Mouse (Mus musculus): ENCODE measurements around the gene Tcaf2. TPM values are rescaled to one million over a fixed set of nuclear protein-coding genes. Genes with fewer than 3 reads are reported as not detected.

Gene Tcaf2
- total RNA-seq, 2 experiments from 2014 or later: 0.46 to 0.83 TPM

DNA sequence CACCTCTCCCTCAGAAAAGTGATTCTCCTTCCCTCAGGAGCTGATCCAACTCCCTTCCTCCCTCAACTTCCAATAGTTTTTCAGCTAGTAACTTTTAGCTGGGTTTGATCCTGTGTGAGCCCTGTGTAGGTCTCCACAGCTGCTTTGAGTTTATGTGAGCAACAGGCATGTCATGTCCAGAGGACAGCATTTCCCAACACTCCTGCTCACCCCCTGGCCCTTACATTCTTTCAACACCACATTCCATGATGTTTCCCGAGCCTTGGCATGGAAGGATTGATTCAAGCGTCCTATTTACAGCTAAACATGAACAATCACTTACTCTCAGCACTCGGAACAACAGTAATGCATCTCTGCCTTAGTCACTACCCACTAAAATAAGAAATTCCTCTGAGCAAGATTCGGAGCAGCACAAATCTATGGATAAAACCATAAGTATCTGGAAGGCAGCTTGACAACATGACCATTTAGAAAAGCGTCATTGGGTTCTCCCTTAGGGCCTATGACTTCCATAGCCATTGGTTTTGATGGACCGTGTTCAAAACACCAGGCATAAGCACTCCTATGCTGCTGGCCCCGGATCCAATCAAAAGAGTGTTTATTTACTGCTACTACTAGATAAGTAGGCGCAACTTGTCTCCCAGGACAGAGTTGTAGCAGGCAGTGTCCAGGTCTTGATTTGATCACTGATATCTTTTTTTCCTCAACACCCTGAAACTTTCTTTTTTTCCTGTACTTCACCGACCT, 62.1 kb downstream of the Tcaf2 start:
- DNase-seq (ENCODE audit: low spot score in 2 of 2): no peak
- intact Hi-C loops (cut with DNase I): loop anchor here (2.0 to 5.0 kb wide), 4 partner anchors 201 to 821 kb away; partner anchors contain the start of gene Fam131b

DNA sequence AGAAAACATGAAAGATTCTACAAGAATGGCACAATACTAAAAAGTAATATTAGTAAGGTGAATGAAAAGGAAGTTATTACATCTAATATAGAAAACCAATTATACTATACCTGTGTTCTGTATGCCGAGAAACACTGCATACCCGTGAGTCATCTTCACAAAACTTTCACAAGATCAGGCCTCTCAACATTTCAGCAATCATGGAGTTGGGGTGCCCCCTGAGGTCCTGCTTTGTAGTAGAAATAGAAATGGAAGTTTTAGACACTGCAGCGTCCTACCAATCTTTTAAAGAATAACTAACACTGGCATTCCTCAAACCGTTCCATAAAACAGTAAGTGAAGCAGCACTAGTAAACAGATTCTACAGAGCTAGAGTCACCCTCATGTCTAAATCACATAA, 66.4 kb downstream of the Tcaf2 start:
- no peak for DNase-seq (ENCODE audit: low spot score in 2 of 2)
- intact Hi-C loops (cut with DNase I): no loop called here

DNA sequence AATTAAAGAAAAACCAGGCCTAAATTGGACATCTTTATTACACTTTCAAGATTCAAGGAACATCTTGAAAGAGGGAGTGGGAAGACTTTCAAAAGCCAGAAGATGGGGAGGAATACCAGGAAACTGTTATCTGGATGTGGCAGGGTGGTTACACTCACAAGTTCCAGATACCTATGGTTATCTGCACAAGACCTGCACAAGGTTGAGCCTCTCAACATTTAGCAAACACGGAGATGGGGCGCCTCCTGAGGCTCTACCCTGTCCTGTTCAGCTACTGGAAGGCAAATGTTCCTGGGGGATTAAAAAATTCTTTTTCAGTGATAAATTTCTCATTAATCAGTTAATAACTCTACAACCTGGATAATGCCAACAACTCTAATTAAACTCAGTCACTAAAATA, 67.6 kb downstream of the Tcaf2 start:
- no peak for DNase-seq (ENCODE audit: low spot score in 2 of 2)
- intact Hi-C loops (cut with DNase I): no loop called here

Other genes with a start within 250 kb of the Tcaf2 start
- not detected for gene Tas2r143, start 245.0 kb downstream of the Tcaf2 start, total RNA-seq (2021)
- gene Tas2r135, start 239.8 kb downstream of the Tcaf2 start, total RNA-seq (2021): not detected
- under 1 TPM in 1 of 2 experiments, not detected in 1; 0.37 TPM for gene Tas2r126, start 210.7 kb downstream of the Tcaf2 start, total RNA-seq (2021)
- gene Olfr458, start 180.1 kb downstream of the Tcaf2 start, total RNA-seq (2021): not detected
- gene Olfr457, start 168.9 kb downstream of the Tcaf2 start, total RNA-seq (2021): not detected
- not detected for gene Olfr456, start 158.0 kb downstream of the Tcaf2 start, total RNA-seq (2021)
- not detected for gene Olfr455, start 97.7 kb downstream of the Tcaf2 start, total RNA-seq (2021)
- gene Tcaf3, start 47.6 kb downstream of the Tcaf2 start, total RNA-seq (2021): not detected
- gene Tcaf1, start 64.8 kb upstream of the Tcaf2 start, total RNA-seq (2021): 100 to 1,000 TPM; 235 to 236 TPM
- not detected for gene Olfr453, start 94.1 kb upstream of the Tcaf2 start, total RNA-seq (2021)
- not detected for gene Olfr38, start 111.2 kb upstream of the Tcaf2 start, total RNA-seq (2021)
- gene Olfr452, start 139.8 kb upstream of the Tcaf2 start, total RNA-seq (2021): not detected
- gene Olfr450, start 166.7 kb upstream of the Tcaf2 start, total RNA-seq (2021): not detected
- not detected for gene Olfr449, start 189.1 kb upstream of the Tcaf2 start, total RNA-seq (2021)
- gene Olfr448, start 245.2 kb upstream of the Tcaf2 start, total RNA-seq (2021): not detected

Measured in left cerebral cortex, postnatal 25 days (tissue).